Mouse (Mus musculus) ovary, adult 2 months (tissue): Measurements from ENCODE around the gene Hmgxb4. TPM values are rescaled to one million over a fixed set of nuclear protein-coding genes. Genes with fewer than 3 reads are reported as not detected.

Experiments
- polyA plus RNA-seq: library from polyadenylated mRNA; depleted of rRNA; stranded (reverse); fragments of >200 nt; gene quantifications from 2 replicates; pipeline ENCODE4 v1.2.3, GENCODE M21; 2012; rRNA removed

The Hmgxb4 gene
- 17.1 and 20.7 TPM in 2 replicates for polyA plus RNA-seq

DNA sequence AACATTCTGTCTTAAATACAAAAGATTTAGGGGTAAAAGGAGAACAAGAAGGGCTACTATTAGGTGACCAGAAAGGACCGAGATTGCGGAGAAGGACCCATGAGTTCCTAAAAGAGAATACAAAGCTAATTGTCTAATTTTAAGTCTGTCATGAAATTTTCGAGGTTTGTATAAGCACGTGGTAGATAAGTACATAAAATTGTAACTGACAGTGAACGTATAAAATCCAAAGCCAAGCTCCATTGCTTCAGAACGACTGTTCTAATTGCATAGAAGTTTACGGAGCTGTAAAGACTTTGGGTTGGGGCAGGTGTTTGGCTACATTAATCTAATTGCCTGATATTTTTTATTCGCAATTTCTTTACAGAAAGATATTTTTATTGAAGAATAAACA, at the start of gene Hmgxb4:
Hmgxb4 (plus strand) TSS at position 276 of the 394 bp plus-strand sequence.

GRCm38 (mm10) chr8:75033511-75034243, 40.5 kb downstream of the Hmgxb4 start, which contains the start of gene Tom1:
Gene Tom1, plus strand, starts transcription at chr8:75033705.

Other genes with a start within 250 kb of the Hmgxb4 start
- 0.27 and 0.28 TPM in 2 replicates for gene Isx, start 120.2 kb upstream of the Hmgxb4 start, polyA plus RNA-seq
- gene Tom1, start 40.3 kb downstream of the Hmgxb4 start, polyA plus RNA-seq = 32.1 and 43.8 TPM in 2 replicates
- 51.9 and 65.3 TPM in 2 replicates for gene Hmox1, start 100.3 kb downstream of the Hmgxb4 start, polyA plus RNA-seq
- gene Mcm5, start 116.2 kb downstream of the Hmgxb4 start, polyA plus RNA-seq = 26.3 and 45.3 TPM in 2 replicates
- 18.4 and 21.7 TPM in 2 replicates for gene Rasd2, start 220.6 kb downstream of the Hmgxb4 start, polyA plus RNA-seq